Mouse (Mus musculus): ENCODE measurements around the gene Ndufs6. TPM values are rescaled to one million over a fixed set of nuclear protein-coding genes. Genes with fewer than 3 reads are reported as not detected.

Gene Ndufs6
- polyA plus RNA-seq, 1 experiment from 2014 or later, result 552 TPM

DNA sequence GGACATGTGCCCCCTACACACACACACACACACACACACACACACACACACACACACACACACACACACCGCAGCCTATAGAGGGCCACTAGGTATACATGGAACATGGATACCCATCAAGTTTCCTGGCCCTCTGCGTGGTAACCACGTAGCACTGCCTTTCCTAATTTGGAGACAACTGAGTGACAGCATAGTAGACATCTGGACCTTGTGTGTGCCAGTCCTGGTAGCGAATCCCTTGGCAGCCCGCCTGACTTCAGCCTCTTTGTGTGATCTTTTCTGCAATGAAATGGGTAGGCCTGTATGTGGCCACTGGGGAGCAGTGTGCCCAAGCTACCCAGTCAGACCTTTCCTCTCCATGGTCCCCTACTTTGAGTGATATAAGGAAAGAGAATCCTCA lies 29.0 kb downstream of the Ndufs6 start:
- no peak for ATAC-seq (replicated peaks; ENCODE audit: low FRiP score, low read depth)
- 90% methylated on average over 5 of the region's 5 CpGs for WGBS
- H3K9ac ChIP-seq (ENCODE audit: low read depth, low read length), result no peak overlapping the region

GRCm38 (mm10) chr13:73298717-73299116 lies 29.6 kb downstream of the Ndufs6 start:
- ATAC-seq (replicated peaks; ENCODE audit: low FRiP score, low read depth) (no peak), DNase-seq (ENCODE audit: low spot score) (no peak)
- TF ChIP-seq CTCF (IDR thresholded peaks at IDR 0.05; ENCODE audit: low read depth), result no peak
- no peak overlapping the region for H3K9ac ChIP-seq (ENCODE audit: low read depth, low read length)
- no peaks in the 10 kb centered on the region for H3K27me3 ChIP-seq (ENCODE audit: insufficient read depth, low read length)
- H3K4me2 ChIP-seq (ENCODE audit: low read length), result no peak overlapping the region
- WGBS, result 73% methylated on average over 4 of the region's 4 CpGs
- no peaks in the 10 kb centered on the region for H3K4me1 ChIP-seq (replicated peaks; ENCODE audit: insufficient read depth, low read length)
- H3K9me3 ChIP-seq (replicated peaks; ENCODE audit: low read length), result no peaks in the 10 kb centered on the region
- no peaks in the 10 kb centered on the region for H3K36me3 ChIP-seq (ENCODE audit: insufficient read depth, low read length)
- no peak overlapping the region for H3K4me3 ChIP-seq (replicated peaks; ENCODE audit: low read depth, low read length)
- no peak overlapping the region for H3K27ac ChIP-seq

More for the DNA sequence above, 29.0 kb downstream of the Ndufs6 start:
- Histone ChIP-seq H3K27me3 (ENCODE audit: insufficient read depth, low read length) (no peaks in the 10 kb centered on the region), H3K9me3 (replicated peaks; ENCODE audit: low read length) (no peaks in the 10 kb centered on the region), H3K27ac (no peak overlapping the region), H3K36me3 (ENCODE audit: insufficient read depth, low read length) (no peaks in the 10 kb centered on the region), H3K4me2 (ENCODE audit: low read length) (no peak overlapping the region), H3K4me3 (replicated peaks; ENCODE audit: low read depth, low read length) (no peak overlapping the region), H3K4me1 (replicated peaks; ENCODE audit: insufficient read depth, low read length) (no peaks in the 10 kb centered on the region)
- no peak for DNase-seq (ENCODE audit: low spot score)
- TF ChIP-seq CTCF (IDR thresholded peaks at IDR 0.05; ENCODE audit: low read depth), result no peak

- no peak overlapping the region for H3K4me3 ChIP-seq (replicated peaks; ENCODE audit: low read depth, low read length)
- H3K27me3 ChIP-seq (ENCODE audit: insufficient read depth, low read length), result no peaks in the 10 kb centered on the region
- no peak overlapping the region for H3K9ac ChIP-seq (ENCODE audit: low read depth, low read length)
- no peaks in the 10 kb centered on the region for H3K9me3 ChIP-seq (replicated peaks; ENCODE audit: low read length)
- no peak for ATAC-seq (replicated peaks; ENCODE audit: low FRiP score, low read depth)
- no peak overlapping the region for H3K4me2 ChIP-seq (ENCODE audit: low read length)
- no peak for TF ChIP-seq CTCF (IDR thresholded peaks at IDR 0.05; ENCODE audit: low read depth)
- WGBS, result 37% methylated on average over 2 of the region's 2 CpGs
- DNase-seq (ENCODE audit: low spot score), result no peak
- H3K27ac ChIP-seq, result no peak overlapping the region
- H3K36me3 ChIP-seq (ENCODE audit: insufficient read depth, low read length), result no peaks in the 10 kb centered on the region
- H3K4me1 ChIP-seq (replicated peaks; ENCODE audit: insufficient read depth, low read length), result no peaks in the 10 kb centered on the region
Measured at GRCm38 (mm10) chr13:73291102-73291501, 37.2 kb downstream of the Ndufs6 start.

GRCm38 (mm10) chr13:73290206-73290605 lies 38.1 kb downstream of the Ndufs6 start:
- Histone ChIP-seq H3K9ac (ENCODE audit: low read depth, low read length) (no peak overlapping the region), H3K27ac (no peak overlapping the region), H3K36me3 (ENCODE audit: insufficient read depth, low read length) (no peaks in the 10 kb centered on the region)

DNA sequence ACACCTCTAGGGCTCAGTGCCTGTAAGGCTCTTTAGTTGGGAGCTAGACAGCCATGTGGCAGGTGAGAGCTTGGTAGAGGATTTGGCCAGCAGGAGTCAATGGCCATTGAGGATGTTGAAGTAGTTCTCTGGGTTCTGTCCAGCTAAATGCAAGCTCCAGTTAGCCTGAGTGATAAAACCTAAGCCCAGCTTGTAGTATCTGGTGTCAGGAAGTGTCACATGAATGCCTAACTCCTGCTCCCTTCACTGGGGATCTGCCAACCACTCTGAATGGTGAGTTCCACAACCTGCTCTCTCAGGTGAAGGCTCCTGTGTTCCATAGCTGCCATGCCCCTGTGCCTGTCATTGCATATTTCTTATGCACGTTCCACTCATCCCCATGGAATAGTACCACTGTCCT lies 44.8 kb downstream of the Ndufs6 start:
- TF ChIP-seq CTCF (IDR thresholded peaks at IDR 0.05; ENCODE audit: low read depth), result no peak
- Histone ChIP-seq H3K27ac (no peak overlapping the region), H3K27me3 (ENCODE audit: insufficient read depth, low read length) (no peaks in the 10 kb centered on the region), H3K9ac (ENCODE audit: low read depth, low read length) (no peak overlapping the region), H3K4me1 (replicated peaks; ENCODE audit: insufficient read depth, low read length) (no peaks in the 10 kb centered on the region), H3K36me3 (ENCODE audit: insufficient read depth, low read length) (no peaks in the 10 kb centered on the region), H3K4me2 (ENCODE audit: low read length) (no peak overlapping the region), H3K9me3 (replicated peaks; ENCODE audit: low read length) (no peaks in the 10 kb centered on the region), H3K4me3 (replicated peaks; ENCODE audit: low read depth, low read length) (no peak overlapping the region)
- DNase-seq (ENCODE audit: low spot score) (no peak), ATAC-seq (replicated peaks; ENCODE audit: low FRiP score, low read depth) (no peak)
- 95% methylated on average over 1 of the region's 1 CpGs for WGBS

More at GRCm38 (mm10) chr13:73290206-73290605, 38.1 kb downstream of the Ndufs6 start:
- H3K4me3 ChIP-seq (replicated peaks; ENCODE audit: low read depth, low read length), result no peak overlapping the region
- H3K4me2 ChIP-seq (ENCODE audit: low read length), result no peak overlapping the region
- WGBS, result 80% methylated on average over 6 of the region's 6 CpGs
- TF ChIP-seq CTCF (IDR thresholded peaks at IDR 0.05; ENCODE audit: low read depth), result no peak
- ATAC-seq (replicated peaks; ENCODE audit: low FRiP score, low read depth), result no peak; the same call in 1 of the 2 replicates
- no peaks in the 10 kb centered on the region for H3K9me3 ChIP-seq (replicated peaks; ENCODE audit: low read length)
- no peak for DNase-seq (ENCODE audit: low spot score)
- H3K27me3 ChIP-seq (ENCODE audit: insufficient read depth, low read length), result no peaks in the 10 kb centered on the region
- H3K4me1 ChIP-seq (replicated peaks; ENCODE audit: insufficient read depth, low read length), result no peaks in the 10 kb centered on the region

DNA sequence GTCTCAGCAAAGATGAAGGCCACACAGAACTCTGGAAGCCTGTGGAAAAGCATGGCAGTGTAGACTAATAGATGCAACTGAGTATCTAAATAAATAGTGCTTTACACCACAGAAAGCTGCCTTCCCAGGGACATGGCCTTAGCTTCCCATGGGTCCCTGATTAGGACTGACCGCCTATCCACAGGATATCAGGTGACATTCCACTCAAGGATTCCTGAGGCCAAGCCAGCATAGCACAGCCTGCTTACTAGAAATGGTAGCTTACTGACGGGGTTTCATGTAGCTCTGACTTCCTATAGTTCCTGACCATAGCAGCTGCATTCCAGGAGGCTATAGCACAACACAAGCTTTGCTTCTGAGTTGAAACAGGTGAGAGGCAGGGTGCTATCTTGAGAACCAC lies 45.9 kb downstream of the Ndufs6 start:
- Histone ChIP-seq H3K9ac (ENCODE audit: low read depth, low read length) (no peak overlapping the region), H3K4me3 (replicated peaks; ENCODE audit: low read depth, low read length) (no peak overlapping the region), H3K4me2 (ENCODE audit: low read length) (no peak overlapping the region), H3K36me3 (ENCODE audit: insufficient read depth, low read length) (no peaks in the 10 kb centered on the region), H3K9me3 (replicated peaks; ENCODE audit: low read length) (no peaks in the 10 kb centered on the region), H3K27ac (no peak overlapping the region), H3K4me1 (replicated peaks; ENCODE audit: insufficient read depth, low read length) (no peaks in the 10 kb centered on the region), H3K27me3 (ENCODE audit: insufficient read depth, low read length) (no peaks in the 10 kb centered on the region)
- no peak for TF ChIP-seq CTCF (IDR thresholded peaks at IDR 0.05; ENCODE audit: low read depth)
- WGBS, result 50% methylated on average over 2 of the region's 2 CpGs
- DNase-seq (ENCODE audit: low spot score) (no peak), ATAC-seq (replicated peaks; ENCODE audit: low FRiP score, low read depth) (no peak)

- H3K9me3 ChIP-seq (replicated peaks; ENCODE audit: low read length), result no peaks in the 10 kb centered on the region
- DNase-seq (ENCODE audit: low spot score), result no peak
- H3K9ac ChIP-seq (ENCODE audit: low read depth, low read length), result no peak overlapping the region
- ATAC-seq (replicated peaks; ENCODE audit: low FRiP score, low read depth), result no peak
- no peak overlapping the region for H3K27ac ChIP-seq
- H3K4me1 ChIP-seq (replicated peaks; ENCODE audit: insufficient read depth, low read length), result no peaks in the 10 kb centered on the region
- no peak overlapping the region for H3K4me3 ChIP-seq (replicated peaks; ENCODE audit: low read depth, low read length)
- no peak overlapping the region for H3K4me2 ChIP-seq (ENCODE audit: low read length)
- H3K36me3 ChIP-seq (ENCODE audit: insufficient read depth, low read length), result no peaks in the 10 kb centered on the region
- H3K27me3 ChIP-seq (ENCODE audit: insufficient read depth, low read length), result peaks cover 9% of the 10 kb centered on the region; the same call in 1 of the 2 replicates
- WGBS, result 58% methylated on average over 1 of the region's 1 CpGs
- TF ChIP-seq CTCF (IDR thresholded peaks at IDR 0.05; ENCODE audit: low read depth), result no peak
Measured at GRCm38 (mm10) chr13:73279196-73279595, 49.1 kb downstream of the Ndufs6 start.
